Mouse (Mus musculus): ENCODE data around the gene Tpsg1.

The Tpsg1 gene

DNA sequence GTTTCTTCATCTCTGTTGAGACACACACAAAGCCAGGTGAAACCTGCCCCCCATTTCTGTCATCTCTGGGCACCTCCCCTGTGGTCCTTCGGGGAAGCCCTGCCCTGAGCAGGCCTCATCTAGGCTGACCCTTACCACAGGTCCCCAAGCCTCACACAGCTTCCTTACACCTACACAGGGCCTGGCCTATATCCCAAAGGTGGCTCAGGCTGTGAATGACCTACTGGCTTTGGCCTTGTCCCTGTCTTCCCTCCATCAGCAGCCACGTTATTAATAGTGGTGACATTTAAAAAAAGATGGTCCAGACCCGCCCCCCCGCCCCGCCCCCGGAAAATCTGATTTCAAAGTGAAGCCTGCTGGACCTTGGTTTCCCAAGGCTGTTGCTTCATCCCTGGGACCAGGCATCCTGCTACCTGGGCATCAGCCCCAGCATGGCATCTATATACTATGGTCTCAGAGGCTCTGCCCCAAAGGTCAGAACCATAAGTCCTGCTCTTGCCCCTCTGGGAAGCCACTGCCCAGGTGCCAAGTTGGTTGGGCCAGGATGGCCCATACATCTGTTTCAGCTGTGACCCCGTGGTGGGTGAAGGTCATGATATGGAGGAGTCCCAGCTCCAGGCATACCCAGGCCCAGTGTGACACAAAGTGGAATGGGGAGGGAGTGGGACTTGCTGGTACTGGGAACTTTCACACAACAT is 39.4 kb downstream of the Tpsg1 start:
- DNase-seq (ENCODE audit: low spot score): no peak

DNA sequence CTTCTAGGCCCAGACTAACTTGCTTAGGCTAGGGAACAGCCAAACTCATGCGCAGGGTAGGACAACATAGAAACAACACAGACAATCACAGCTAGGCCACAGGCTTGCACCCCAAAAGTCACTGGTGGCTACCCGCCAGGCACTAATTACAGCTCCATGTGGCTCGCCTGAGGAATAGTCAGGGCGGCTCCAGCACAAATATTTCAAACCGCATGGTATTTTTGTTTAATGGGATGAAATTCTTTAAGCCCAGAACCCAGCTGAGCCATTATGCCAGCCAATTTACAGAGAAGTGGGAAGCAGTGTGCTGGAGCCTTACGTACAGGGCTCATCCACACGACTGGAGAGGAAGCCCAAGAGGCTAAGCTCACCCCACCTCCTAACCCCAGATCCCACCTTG is 40.5 kb downstream of the Tpsg1 start:
- no peak for DNase-seq (ENCODE audit: low spot score)

DNA sequence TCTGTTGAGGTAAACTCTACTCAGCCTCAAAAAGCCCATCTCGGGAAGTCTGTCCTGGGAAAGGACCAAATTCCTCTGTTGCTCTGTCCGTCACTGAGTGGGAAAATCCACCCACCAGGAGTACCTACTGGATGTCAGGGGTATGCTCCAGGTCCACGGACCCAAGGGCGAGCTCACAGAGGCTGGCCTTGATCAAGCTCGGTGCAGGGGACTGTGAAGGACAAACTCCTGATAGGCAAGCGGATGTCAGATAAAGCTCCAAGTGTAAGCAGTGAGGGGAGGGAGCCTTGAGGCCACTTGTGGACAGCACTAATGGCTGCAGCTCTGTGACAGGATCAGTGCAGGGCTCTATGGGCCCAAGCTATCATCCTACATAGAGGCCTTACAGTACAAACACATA is 41.1 kb downstream of the Tpsg1 start:
- DNase-seq (ENCODE audit: low spot score): no peak

DNA sequence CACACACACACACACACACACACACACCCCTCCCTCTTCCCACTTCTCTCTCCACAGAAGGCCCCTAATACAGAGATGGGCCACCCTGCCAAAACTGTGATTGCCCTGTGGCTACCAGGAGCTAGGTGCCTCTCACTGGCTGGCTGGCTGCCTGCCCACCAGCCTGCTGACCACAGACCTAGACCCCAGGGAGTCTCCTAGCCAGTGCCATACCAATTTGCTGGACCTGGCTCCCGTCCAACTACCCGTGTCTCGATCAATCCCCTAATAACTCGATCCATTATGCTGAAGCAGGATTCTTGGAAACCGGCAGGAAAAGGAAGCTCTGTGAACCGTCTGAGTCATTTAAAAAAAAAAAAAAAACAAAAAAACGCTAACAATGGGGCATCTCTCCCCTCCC is 41.7 kb downstream of the Tpsg1 start:
- no peak for DNase-seq (ENCODE audit: low spot score)

DNA sequence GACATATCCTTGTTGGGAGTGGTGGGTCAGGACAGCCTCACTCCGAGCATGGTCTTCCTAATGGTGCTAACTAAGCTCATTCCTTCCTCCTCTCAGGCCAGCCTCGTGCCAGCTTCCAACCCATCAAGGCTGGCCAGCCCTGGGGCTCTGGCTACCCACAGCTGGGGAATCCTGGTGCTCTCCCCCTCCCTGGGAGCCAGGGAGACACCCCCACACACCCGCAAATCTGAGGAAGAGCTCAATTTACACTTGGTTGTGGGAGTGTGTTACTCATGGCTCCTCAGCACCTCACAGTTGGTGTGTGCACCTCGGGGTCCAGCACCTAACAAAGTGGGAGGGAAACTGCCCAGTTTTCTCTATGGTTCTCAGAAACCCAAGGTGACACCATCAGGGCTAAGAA is 42.2 kb downstream of the Tpsg1 start:
- DNase-seq (ENCODE audit: low spot score): no peak

DNA sequence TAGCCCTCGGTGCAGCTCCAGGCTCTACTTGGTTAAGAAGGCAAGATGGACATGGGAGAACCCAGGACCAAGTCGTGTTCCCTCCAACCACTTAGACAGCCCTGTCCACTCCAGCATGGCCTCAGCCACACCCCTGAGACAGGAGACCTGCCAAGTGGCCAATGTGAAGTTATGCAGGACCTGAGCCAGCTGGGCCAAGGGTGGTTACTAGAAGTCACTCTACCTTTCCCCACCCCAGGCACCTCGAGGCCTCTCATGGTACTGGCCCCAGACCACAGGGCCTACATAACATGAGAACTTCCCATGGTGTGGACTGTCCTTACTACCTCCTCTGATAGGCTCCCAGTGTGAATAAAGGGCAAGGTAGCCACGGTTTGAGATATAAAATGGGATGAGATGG is 45.1 kb downstream of the Tpsg1 start:
- DNase-seq (ENCODE audit: low spot score): no peak

DNA sequence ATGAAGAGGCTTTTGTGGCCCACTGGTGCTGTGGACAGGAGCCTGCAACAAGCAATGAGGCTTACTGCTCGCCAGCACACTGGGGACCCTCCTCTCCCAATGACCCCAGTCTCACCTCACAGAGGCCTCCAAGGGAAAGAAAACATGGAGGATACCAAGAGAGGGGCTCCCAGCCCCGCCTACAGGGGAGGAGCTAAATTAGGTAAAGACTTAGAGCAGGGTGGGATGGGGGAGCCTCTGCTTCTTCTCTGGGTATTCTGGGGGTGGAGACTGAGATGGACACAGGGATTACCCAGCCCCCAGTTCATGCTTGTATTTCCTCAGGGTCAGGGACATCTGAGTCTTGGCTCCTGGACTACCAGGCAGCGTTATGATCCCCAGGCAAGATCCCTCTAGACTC is 45.8 kb downstream of the Tpsg1 start:
- no peak for DNase-seq (ENCODE audit: low spot score)

DNA sequence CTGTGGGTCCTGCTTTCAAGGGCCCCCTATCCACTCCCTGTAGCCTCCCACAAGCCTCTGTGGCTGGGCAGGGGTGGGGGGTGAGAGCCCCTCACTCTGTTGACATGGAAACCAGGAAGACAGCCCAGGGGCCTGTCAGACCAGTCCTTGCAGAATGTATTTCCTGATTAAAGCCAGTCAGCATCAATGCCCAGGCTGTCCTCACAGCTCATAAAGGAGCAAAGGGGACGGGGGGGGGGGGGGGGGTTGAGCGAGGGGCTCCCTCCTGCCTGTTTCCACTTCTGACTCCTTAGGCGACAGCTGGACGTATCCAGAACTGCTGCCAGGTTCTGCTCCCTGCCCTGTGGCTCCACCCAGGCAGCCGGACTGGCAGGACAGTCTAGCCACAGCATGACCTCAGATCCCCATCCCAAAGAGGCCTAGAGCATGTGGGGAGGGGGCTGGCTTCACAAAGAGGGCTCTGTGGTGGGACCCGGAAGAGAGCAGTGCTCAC is 46.4 kb downstream of the Tpsg1 start:
- DNase-seq (ENCODE audit: low spot score): peak; percentile 57

DNA sequence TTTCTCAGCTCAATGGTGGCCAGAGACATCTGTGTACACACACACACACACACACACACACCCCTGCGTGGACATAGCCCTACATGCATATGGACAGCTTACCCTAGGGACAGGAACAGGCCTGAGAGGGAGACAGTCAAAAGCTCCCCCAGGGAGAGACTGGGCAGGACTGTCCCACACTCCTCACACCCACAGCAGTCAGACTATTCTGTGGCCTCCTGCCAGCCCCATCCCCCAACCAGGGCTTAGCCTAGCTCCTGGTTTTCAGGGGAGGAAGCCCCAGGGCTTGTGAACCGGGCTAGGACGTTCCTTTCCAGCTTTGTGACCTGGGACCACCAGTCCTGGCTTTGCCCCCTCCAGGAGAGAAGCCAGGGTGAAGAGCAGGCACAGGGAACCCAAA is 47.1 kb downstream of the Tpsg1 start:
- DNase-seq (ENCODE audit: low spot score): no peak

DNA sequence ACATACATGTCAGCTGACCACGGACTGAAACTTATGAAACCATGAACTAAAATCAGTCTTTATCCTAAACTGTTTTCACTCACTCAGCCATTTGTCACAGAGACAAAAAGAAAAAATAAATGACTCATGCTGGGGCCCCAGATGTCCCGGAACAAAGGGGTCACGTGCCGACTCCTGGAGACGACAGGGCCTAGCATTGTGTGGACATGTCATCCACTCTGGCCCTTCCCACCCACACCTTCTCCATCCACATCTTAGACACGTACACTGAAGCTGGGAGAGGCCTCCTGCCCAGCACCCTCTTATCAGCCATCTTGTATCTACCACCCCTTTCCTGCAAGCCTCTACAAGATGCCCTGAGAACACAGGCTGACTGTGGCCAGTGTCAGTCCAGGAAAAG is 48.9 kb downstream of the Tpsg1 start:
- no peak for DNase-seq (ENCODE audit: low spot score)

DNA sequence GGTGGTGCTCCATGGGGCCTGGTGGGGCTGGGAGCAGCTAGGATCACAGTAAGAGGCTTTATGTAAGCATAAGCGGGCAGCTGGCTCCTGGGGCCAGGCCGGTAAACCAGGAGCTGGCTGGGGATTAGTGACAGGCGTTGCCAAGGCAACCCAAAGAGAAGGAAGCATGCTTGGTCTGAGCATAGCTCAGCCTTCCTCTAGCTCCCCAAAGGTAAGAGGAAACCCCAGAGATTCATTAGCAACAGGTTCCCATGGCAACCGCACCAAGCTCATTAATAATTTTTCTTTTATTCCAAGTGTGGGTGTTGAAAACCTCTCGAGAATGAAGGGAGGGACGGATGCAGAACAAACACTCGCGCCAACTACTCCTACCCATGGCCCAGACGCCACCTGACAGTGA is 49.9 kb downstream of the Tpsg1 start:
- peak; percentile 67 for DNase-seq (ENCODE audit: low spot score)

DNA sequence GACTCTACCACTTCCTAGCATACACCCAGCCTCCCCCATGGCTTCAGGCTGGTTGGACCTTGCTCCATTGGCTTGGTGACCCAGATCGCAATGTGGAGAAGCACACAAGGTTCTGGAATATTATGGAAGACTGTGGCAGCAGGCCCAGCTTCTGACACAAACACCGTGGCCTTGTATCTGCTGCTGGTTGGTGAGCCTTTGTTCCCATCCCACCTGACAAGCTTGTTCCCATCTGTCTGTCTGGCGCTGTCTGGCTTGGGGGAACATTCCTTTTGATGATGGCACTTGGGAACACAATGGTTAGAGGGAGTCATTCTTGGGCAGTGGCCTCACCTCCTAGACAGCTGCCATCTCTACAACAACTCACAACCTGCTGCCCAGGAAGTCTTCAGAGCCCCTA is 51.9 kb downstream of the Tpsg1 start:
- no peak for DNase-seq (ENCODE audit: low spot score)
